ENCODE assay signal across 24 mouse cellular contexts in the genomic region with DNA sequence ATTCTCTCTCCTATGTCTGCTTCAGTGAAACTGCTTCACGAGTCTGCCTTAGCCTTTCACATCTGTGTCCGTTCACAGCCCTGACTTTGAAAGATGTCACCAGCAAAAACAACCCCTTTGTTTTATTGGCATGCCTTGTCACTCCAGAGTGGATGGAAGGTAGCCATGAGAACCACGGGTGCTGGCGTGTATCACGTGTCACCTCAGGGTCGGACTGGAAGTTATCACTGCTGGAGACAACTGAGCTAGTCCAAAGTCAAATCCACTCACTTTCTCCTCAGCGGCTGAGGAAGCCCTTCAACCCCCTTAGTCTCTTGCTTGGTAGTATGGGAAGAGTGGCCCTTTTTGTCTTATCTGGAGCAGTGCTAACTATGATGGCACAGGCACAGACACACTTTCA.
"Had no signal": no experiment of that assay in that cellular context is flagged by ENCODE, and none has a peak within 500 bp of the region (broad histone marks: within the 10 kb centered on the region; RNA-seq: fewer than 3 reads in every experiment).

No protein-coding gene starts in this region.

- H3K9ac ChIP-seq: limb, embryonic 12.5 days; limb, embryonic 15.5 days; liver, embryonic 14.5 days; liver, postnatal 0 days; lung, embryonic 15.5 days; midbrain, embryonic 13.5 days; neural tube, embryonic 13.5 days had no signal

- H3K4me2 ChIP-seq: limb, embryonic 12.5 days; limb, embryonic 15.5 days; liver, embryonic 11.5 days; lung, embryonic 15.5 days; midbrain, embryonic 13.5 days; neural tube, embryonic 13.5 days had no signal

- H3K9me3 ChIP-seq: limb, embryonic 12.5 days; limb, embryonic 15.5 days; lung, embryonic 15.5 days; midbrain, embryonic 10.5 days; midbrain, embryonic 13.5 days; neural tube, embryonic 13.5 days had no signal

- H3K27me3 ChIP-seq: limb, embryonic 12.5 days; limb, embryonic 15.5 days; lung, embryonic 15.5 days; megakaryocyte, embryonic 14.5 days; midbrain, embryonic 13.5 days; neural tube, embryonic 13.5 days had no signal

- H3K4me3 ChIP-seq: layer of hippocampus, adult 2 months; limb, embryonic 12.5 days; limb, embryonic 15.5 days; lung, embryonic 15.5 days; megakaryocyte, embryonic 14.5 days; midbrain, embryonic 10.5 days; midbrain, embryonic 13.5 days; myocyte; neural tube, embryonic 13.5 days had no signal

- H3K27ac ChIP-seq: kidney, postnatal 0 days; layer of hippocampus, adult 2 months; limb, embryonic 12.5 days; limb, embryonic 15.5 days; liver, embryonic 14.5 days; lung, embryonic 15.5 days; midbrain, embryonic 10.5 days; midbrain, embryonic 13.5 days; neural tube, embryonic 13.5 days had no signal

- ATAC-seq: liver, postnatal 0 days; midbrain, embryonic 13.5 days; midbrain, embryonic 16.5 days had no signal

- H3K36me3 ChIP-seq: limb, embryonic 12.5 days; limb, embryonic 15.5 days; lung, embryonic 15.5 days; midbrain, embryonic 10.5 days; midbrain, embryonic 13.5 days; neural tube, embryonic 13.5 days had no signal

- H3K4me1 ChIP-seq: lung, embryonic 15.5 days; megakaryocyte, embryonic 14.5 days; midbrain, embryonic 10.5 days; midbrain, embryonic 13.5 days; neural tube, embryonic 13.5 days had no signal

- DNase-seq: kidney, postnatal 25 days; layer of hippocampus, adult 9-11 months; layer of hippocampus, postnatal 36 days; left cerebral cortex, postnatal 4 days; liver, postnatal 0 days; lung, postnatal 10 days; lung, postnatal 36 days; retina, postnatal 1 day; right cerebral cortex, postnatal 25 days; thymus, adult 18-20 months; thymus, postnatal 4 days had no signal
